Mouse (Mus musculus): Measurements from ENCODE around the gene Moxd1. TPM values are rescaled to one million over a fixed set of nuclear protein-coding genes. Genes with fewer than 3 reads are reported as not detected.

Gene Moxd1
- polyA plus RNA-seq, 1 experiment: 8.8 TPM

- TF ChIP-seq EP300 (IDR thresholded peaks at IDR 0.05; ENCODE audit: insufficient read depth, low read depth, low read length): no peak
- TF ChIP-seq POLR2A (IDR thresholded peaks at IDR 0.05; ENCODE audit: insufficient read depth, low read length): no peak
- TF ChIP-seq CTCF (IDR thresholded peaks at IDR 0.05; ENCODE audit: low read depth, low read length): no peak
- H3K4me3 ChIP-seq (ENCODE audit: low read depth, low read length): no peak overlapping the region
- H3K9ac ChIP-seq (ENCODE audit: low read depth, poor library complexity, severe bottlenecking): no peak overlapping the region
- H3K9me3 ChIP-seq (replicated peaks; ENCODE audit: control insufficient read depth, insufficient read depth, low read length, poor library complexity, severe bottlenecking): no peaks in the 10 kb centered on the region
- 0 out of 2 replicates have a peak, but pooled peaks cover 3% of the 10 kb centered on the region for H3K27me3 ChIP-seq (ENCODE audit: control insufficient read depth, insufficient read depth, low read length, poor library complexity, severe bottlenecking)
- H3K4me1 ChIP-seq (ENCODE audit: control insufficient read depth, insufficient read depth, low read length): no peaks in the 10 kb centered on the region
- H3K36me3 ChIP-seq (ENCODE audit: control insufficient read depth, insufficient read depth, low read length, poor library complexity, severe bottlenecking): no peaks in the 10 kb centered on the region
- H3K27ac ChIP-seq (ENCODE audit: insufficient read depth, low read length): no peak overlapping the region
Measured at GRCm38 (mm10) chr10:24228318-24229183, 5.2 kb downstream of the Moxd1 start.

GRCm38 (mm10) chr10:24232281-24232680, 9.0 kb downstream of the Moxd1 start:
- Histone ChIP-seq H3K4me1 (ENCODE audit: control insufficient read depth, insufficient read depth, low read length) (no peaks in the 10 kb centered on the region), H3K27ac (ENCODE audit: insufficient read depth, low read length) (no peak overlapping the region), H3K9me3 (replicated peaks; ENCODE audit: control insufficient read depth, insufficient read depth, low read length, poor library complexity, severe bottlenecking) (no peaks in the 10 kb centered on the region), H3K27me3 (ENCODE audit: control insufficient read depth, insufficient read depth, low read length, poor library complexity, severe bottlenecking) (no peaks in the 10 kb centered on the region), H3K36me3 (ENCODE audit: control insufficient read depth, insufficient read depth, low read length, poor library complexity, severe bottlenecking) (no peaks in the 10 kb centered on the region), H3K9ac (ENCODE audit: low read depth, poor library complexity, severe bottlenecking) (no peak overlapping the region), H3K4me3 (ENCODE audit: low read depth, low read length) (no peak overlapping the region)
- TF ChIP-seq POLR2A (IDR thresholded peaks at IDR 0.05; ENCODE audit: insufficient read depth, low read length): no peak
- no peak for TF ChIP-seq CTCF (IDR thresholded peaks at IDR 0.05; ENCODE audit: low read depth, low read length)
- no peak for TF ChIP-seq EP300 (IDR thresholded peaks at IDR 0.05; ENCODE audit: insufficient read depth, low read depth, low read length)

- no peak overlapping the region for H3K4me3 ChIP-seq (ENCODE audit: low read depth, low read length)
- TF ChIP-seq CTCF (IDR thresholded peaks at IDR 0.05; ENCODE audit: low read depth, low read length) (no peak), EP300 (IDR thresholded peaks at IDR 0.05; ENCODE audit: insufficient read depth, low read depth, low read length) (no peak), POLR2A (IDR thresholded peaks at IDR 0.05; ENCODE audit: insufficient read depth, low read length) (no peak)
- H3K27ac ChIP-seq (ENCODE audit: insufficient read depth, low read length): no peak overlapping the region
- no peaks in the 10 kb centered on the region for H3K27me3 ChIP-seq (ENCODE audit: control insufficient read depth, insufficient read depth, low read length, poor library complexity, severe bottlenecking)
- no peaks in the 10 kb centered on the region; the same call in 1 of the 2 replicates for H3K9me3 ChIP-seq (replicated peaks; ENCODE audit: control insufficient read depth, insufficient read depth, low read length, poor library complexity, severe bottlenecking)
- H3K36me3 ChIP-seq (ENCODE audit: control insufficient read depth, insufficient read depth, low read length, poor library complexity, severe bottlenecking): no peaks in the 10 kb centered on the region
- H3K4me1 ChIP-seq (ENCODE audit: control insufficient read depth, insufficient read depth, low read length): no peaks in the 10 kb centered on the region
- H3K9ac ChIP-seq (ENCODE audit: low read depth, poor library complexity, severe bottlenecking): no peak overlapping the region
Measured at GRCm38 (mm10) chr10:24235426-24236283, 12.3 kb downstream of the Moxd1 start.

- no peaks in the 10 kb centered on the region for H3K9me3 ChIP-seq (replicated peaks; ENCODE audit: control insufficient read depth, insufficient read depth, low read length, poor library complexity, severe bottlenecking)
- TF ChIP-seq POLR2A (IDR thresholded peaks at IDR 0.05; ENCODE audit: insufficient read depth, low read length): no peak
- no peak for TF ChIP-seq EP300 (IDR thresholded peaks at IDR 0.05; ENCODE audit: insufficient read depth, low read depth, low read length)
- no peak overlapping the region for H3K9ac ChIP-seq (ENCODE audit: low read depth, poor library complexity, severe bottlenecking)
- no peaks in the 10 kb centered on the region for H3K27me3 ChIP-seq (ENCODE audit: control insufficient read depth, insufficient read depth, low read length, poor library complexity, severe bottlenecking)
- no peak overlapping the region for H3K4me3 ChIP-seq (ENCODE audit: low read depth, low read length)
- H3K36me3 ChIP-seq (ENCODE audit: control insufficient read depth, insufficient read depth, low read length, poor library complexity, severe bottlenecking): no peaks in the 10 kb centered on the region
- no peaks in the 10 kb centered on the region for H3K4me1 ChIP-seq (ENCODE audit: control insufficient read depth, insufficient read depth, low read length)
- no peak overlapping the region for H3K27ac ChIP-seq (ENCODE audit: insufficient read depth, low read length)
Measured at GRCm38 (mm10) chr10:24246815-24247214, 23.5 kb downstream of the Moxd1 start.

- Histone ChIP-seq H3K27ac (ENCODE audit: insufficient read depth, low read length) (no peak overlapping the region), H3K4me3 (ENCODE audit: low read depth, low read length) (no peak overlapping the region), H3K27me3 (ENCODE audit: control insufficient read depth, insufficient read depth, low read length, poor library complexity, severe bottlenecking) (no peaks in the 10 kb centered on the region), H3K4me1 (ENCODE audit: control insufficient read depth, insufficient read depth, low read length) (no peaks in the 10 kb centered on the region), H3K36me3 (ENCODE audit: control insufficient read depth, insufficient read depth, low read length, poor library complexity, severe bottlenecking) (no peaks in the 10 kb centered on the region), H3K9ac (ENCODE audit: low read depth, poor library complexity, severe bottlenecking) (no peak overlapping the region), H3K9me3 (replicated peaks; ENCODE audit: control insufficient read depth, insufficient read depth, low read length, poor library complexity, severe bottlenecking) (no peaks in the 10 kb centered on the region)
- TF ChIP-seq EP300 (IDR thresholded peaks at IDR 0.05; ENCODE audit: insufficient read depth, low read depth, low read length) (no peak), CTCF (IDR thresholded peaks at IDR 0.05; ENCODE audit: low read depth, low read length) (no peak), POLR2A (IDR thresholded peaks at IDR 0.05; ENCODE audit: insufficient read depth, low read length) (no peak)
Measured at GRCm38 (mm10) chr10:24248116-24248515, 24.8 kb downstream of the Moxd1 start.
